Mouse (Mus musculus): ENCODE data around the gene Thtpa.

GRCm38 (mm10) chr14:55093927-55094326 is 657 bp upstream of the Thtpa start:
- TF ChIP-seq CTCF (IDR thresholded peaks at IDR 0.05; ENCODE audit: extremely low read depth, insufficient read length, insufficient replicate concordance, low read depth, low read length) (no peak), POLR2A (IDR thresholded peaks at IDR 0.05; ENCODE audit: low read depth, low read length) (no peak)

All from small intestine, adult 2 months (tissue).